Mouse (Mus musculus) heart, postnatal 36 days (tissue): ENCODE data around the gene Pold2. TPM values are rescaled to one million over a fixed set of nuclear protein-coding genes. Genes with fewer than 3 reads are reported as not detected.
A peak's percentile ranks its signal among the peaks of the same experiment; 100 is the strongest.

ENCODE experiments used
- DNase-seq, 2 experiments: peaks; one replicate each; pipeline ENCODE4 v3.0.0; 2021 to 2022
- intact Hi-C: fragments of 180-260 bp; cut with DNase I; formaldehyde crosslinking; loops from one replicate; pipeline ENCODE4 v1.15.1; 2025
- total RNA-seq, 2 experiments: library from RNA; stranded (reverse); gene quantifications; 2 replicates each; pipeline ENCODE4 v1.2.3; 2021

Gene Pold2
- total RNA-seq, 2 experiments from 2014 or later = 36.1 to 38.7 TPM

- peak; percentile 61 to 65 for DNase-seq
- intact Hi-C loops = no loop called here
These were observed 16.3 kb downstream of the Pold2 start, which contains the start of gene Aebp1 for GRCm38 (mm10) chr11:5861678-5862393. Gene Aebp1 (plus strand): TSS chr11:5861947.

GRCm38 (mm10) chr11:5860639-5861038 lies 17.5 kb downstream of the Pold2 start:
- intact Hi-C loops = no loop called here

GRCm38 (mm10) chr11:5859883-5860550 lies 18.1 kb downstream of the Pold2 start:
- no peak for DNase-seq
- intact Hi-C loops = no loop called here

More at GRCm38 (mm10) chr11:5860639-5861038, 17.5 kb downstream of the Pold2 start:
- no peak for DNase-seq

GRCm38 (mm10) chr11:5858723-5859122 lies 19.4 kb downstream of the Pold2 start:
- intact Hi-C loops = no loop called here
- DNase-seq = no peak

- no peak for DNase-seq
- intact Hi-C loops = no loop called here
These were observed 21.5 kb downstream of the Pold2 start for GRCm38 (mm10) chr11:5856479-5857130.

GRCm38 (mm10) chr11:5855902-5856301 lies 22.2 kb downstream of the Pold2 start:
- intact Hi-C loops = no loop called here
- DNase-seq = peak; percentile 62 to 70

GRCm38 (mm10) chr11:5855481-5855880 lies 22.6 kb downstream of the Pold2 start:
- intact Hi-C loops = no loop called here
- DNase-seq = no peak

GRCm38 (mm10) chr11:5852314-5852713 lies 25.8 kb downstream of the Pold2 start:
- intact Hi-C loops = no loop called here
- no peak for DNase-seq

GRCm38 (mm10) chr11:5851021-5851736 lies 26.9 kb downstream of the Pold2 start:
- no peak for DNase-seq
- intact Hi-C loops = no loop called here

GRCm38 (mm10) chr11:5850452-5850851 lies 27.6 kb downstream of the Pold2 start:
- intact Hi-C loops = no loop called here
- no peak for DNase-seq

GRCm38 (mm10) chr11:5849316-5849715 lies 28.8 kb downstream of the Pold2 start:
- intact Hi-C loops = no loop called here
- DNase-seq = no peak

- peak; percentile 37 to 44 for DNase-seq
- intact Hi-C loops = no loop called here
These were observed 29.4 kb downstream of the Pold2 start for GRCm38 (mm10) chr11:5848741-5849140.

- intact Hi-C loops = no loop called here
- peak; percentile 53 to 57 for DNase-seq
These were observed 31.3 kb downstream of the Pold2 start for GRCm38 (mm10) chr11:5846639-5847345.

- intact Hi-C loops = no loop called here
- DNase-seq = no peak
These were observed 35.0 kb downstream of the Pold2 start for GRCm38 (mm10) chr11:5843131-5843530.

- DNase-seq = no peak
- intact Hi-C loops = no loop called here
These were observed 36.3 kb downstream of the Pold2 start for GRCm38 (mm10) chr11:5841751-5842150.

- intact Hi-C loops = no loop called here
- DNase-seq = no peak
These were observed 37.7 kb downstream of the Pold2 start for GRCm38 (mm10) chr11:5840346-5840745.

GRCm38 (mm10) chr11:5837251-5838246 lies 40.5 kb downstream of the Pold2 start, which contains the start of gene Polm:
Gene Polm (minus strand): TSS chr11:5838016.
- intact Hi-C loops = loop anchor here (2.0 to 5.0 kb wide), 3 partner anchors 39 to 50 kb away; partner anchors contain the start of gene Dbnl
- DNase-seq = peak; percentile 89 to 92

- no peak for DNase-seq
- intact Hi-C loops = loop anchor here (2.0 to 5.0 kb wide), 2 partner anchors 41 to 49 kb away; partner anchors contain the start of gene Dbnl
These were observed 42.0 kb downstream of the Pold2 start for GRCm38 (mm10) chr11:5836126-5836525.

GRCm38 (mm10) chr11:5835057-5835456 lies 43.0 kb downstream of the Pold2 start:
- no peak for DNase-seq
- intact Hi-C loops = loop anchor here (5.0 kb wide), 1 partner anchor 48 kb away; the partner anchor contains the start of gene Dbnl
